Mouse (Mus musculus) thymus, adult 2 months (tissue): ENCODE measurements at regions not wholly inside any gene's neighbourhood (a gene's known extent, or its start where the extent isn't known, plus 50 kb on each side); places are given as distances from the start of the nearest gene placed in this dataset.

Source experiments
- DNase-seq: peaks from one replicate; pipeline ENCODE4 v3.0.0; 2021
- H3K27ac ChIP-seq: fragments of 200-500 bp; 2 replicates; pipeline ENCODE4 v1.5.1; 2012; ENCODE audit warnings: low read length, control low read depth; ENCODE audit not compliant: control insufficient read depth, insufficient read depth
- H3K27me3 ChIP-seq: fragments of 200-500 bp; 2 replicates; pipeline ENCODE4 v1.6.1; 2012; ENCODE audit warnings: mild to moderate bottlenecking, low read length, moderate library complexity, mixed read lengths; ENCODE audit not compliant: control insufficient read depth, insufficient read depth
- H3K36me3 ChIP-seq: fragments of 200-500 bp; 2 replicates; pipeline ENCODE4 v1.6.1; 2012; ENCODE audit warnings: mild to moderate bottlenecking, low read length, moderate library complexity; ENCODE audit not compliant: control insufficient read depth, insufficient read depth
- H3K4me1 ChIP-seq: fragments of 200-500 bp; replicated peaks from 2 replicates; pipeline ENCODE4 v1.6.1; 2012; ENCODE audit warnings: low read length; ENCODE audit not compliant: control insufficient read depth, insufficient read depth
- H3K4me3 ChIP-seq: fragments of 200-500 bp; 2 replicates; pipeline ENCODE4 v1.5.1; 2012; ENCODE audit warnings: mild to moderate bottlenecking, low read length, control low read depth, moderate library complexity; ENCODE audit not compliant: control insufficient read depth, insufficient read depth
- CTCF ChIP-seq: fragments of 200-500 bp; IDR thresholded peaks from 2 replicates; pipeline ENCODE4 v1.5.1; 2012; ENCODE audit warnings: mild to moderate bottlenecking, control low read depth, low read length, moderate library complexity, borderline replicate concordance; ENCODE audit not compliant: control insufficient read depth, poor library complexity, insufficient read depth; ENCODE audit errors: extremely low read depth
- POLR2A ChIP-seq: fragments of 200-500 bp; IDR thresholded peaks from 2 replicates; pipeline ENCODE4 v1.6.1; 2012; ENCODE audit warnings: mild to moderate bottlenecking, low read length, control low read depth, moderate library complexity; ENCODE audit not compliant: control insufficient read depth, poor library complexity, insufficient read depth; ENCODE audit errors: extremely low read depth
- WGBS: fragments of 180-500 bp; shearing (Covaris S2); methylation state at CpG from one replicate; pipeline ENCODE4 v1.1.7; 2018; 5-methylcytosine and 5-hydroxymethylcytosine counted together

- Histone ChIP-seq H3K4me3 (no peak overlapping the region), H3K36me3 (no peaks in the 10 kb centered on the region), H3K27me3 (no peaks in the 10 kb centered on the region), H3K27ac (no peak overlapping the region), H3K4me1 (0 out of 2 replicates have a peak, but pooled peaks cover 3% of the 10 kb centered on the region)
- no peak for DNase-seq
- 99% methylated on average over 3 of the region's 3 CpGs for WGBS
- TF ChIP-seq CTCF: no peak
- TF ChIP-seq POLR2A: no peak
Measured at GRCm38 (mm10) chr10:117579210-117579609, 50.1 kb upstream of the Cpm start.

DNA sequence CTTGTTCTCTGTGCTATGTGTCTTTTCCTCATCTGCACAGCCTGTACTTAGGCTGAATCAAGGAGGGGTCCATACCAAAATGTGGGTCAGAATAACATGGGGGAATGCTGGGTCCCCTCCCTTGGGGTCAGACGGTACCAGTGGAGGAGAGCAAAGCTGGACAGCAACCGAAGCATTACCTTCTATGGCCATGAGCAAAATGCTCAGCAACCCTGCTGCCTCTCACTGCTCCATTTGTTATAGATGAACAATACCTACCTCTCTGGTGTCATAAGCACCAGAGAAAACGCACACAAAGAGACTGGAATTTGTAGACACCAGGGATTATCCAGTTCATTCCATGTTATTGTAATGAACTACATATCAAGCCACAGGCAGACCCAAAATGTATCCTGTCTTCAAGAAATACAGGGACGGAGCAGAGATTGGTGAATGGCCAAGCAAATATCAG is 50.6 kb upstream of the Cpm start:
- 94% methylated on average over 4 of the region's 4 CpGs for WGBS
- H3K36me3 ChIP-seq: no peaks in the 10 kb centered on the region
- TF ChIP-seq POLR2A (no peak), CTCF (no peak)
- H3K4me3 ChIP-seq: no peak overlapping the region
- H3K4me1 ChIP-seq: 0 out of 2 replicates have a peak, but pooled peaks cover 3% of the 10 kb centered on the region
- H3K27ac ChIP-seq: no peak overlapping the region
- DNase-seq: no peak
- no peaks in the 10 kb centered on the region for H3K27me3 ChIP-seq

GRCm38 (mm10) chr10:117577970-117578695 is 51.2 kb upstream of the Cpm start:
- Histone ChIP-seq H3K27ac (no peak overlapping the region), H3K4me1 (0 out of 2 replicates have a peak, but pooled peaks cover 3% of the 10 kb centered on the region)

GRCm38 (mm10) chr10:117576881-117577730 is 52.2 kb upstream of the Cpm start:
- Histone ChIP-seq H3K4me1 (0 out of 2 replicates have a peak, but pooled peaks cover 3% of the 10 kb centered on the region), H3K27ac (no peak overlapping the region), H3K27me3 (0 out of 2 replicates have a peak, but pooled peaks cover 2% of the 10 kb centered on the region), H3K36me3 (no peaks in the 10 kb centered on the region), H3K4me3 (no peak overlapping the region)
- no peak for TF ChIP-seq CTCF
- DNase-seq: no peak
- WGBS: 89% methylated on average over 8 of the region's 8 CpGs

More at GRCm38 (mm10) chr10:117577970-117578695, 51.2 kb upstream of the Cpm start:
- H3K27me3 ChIP-seq: no peaks in the 10 kb centered on the region
- DNase-seq: no peak
- no peaks in the 10 kb centered on the region for H3K36me3 ChIP-seq
- 95% methylated on average over 4 of the region's 4 CpGs for WGBS
- TF ChIP-seq POLR2A: no peak
- no peak for TF ChIP-seq CTCF
- H3K4me3 ChIP-seq: no peak overlapping the region

DNA sequence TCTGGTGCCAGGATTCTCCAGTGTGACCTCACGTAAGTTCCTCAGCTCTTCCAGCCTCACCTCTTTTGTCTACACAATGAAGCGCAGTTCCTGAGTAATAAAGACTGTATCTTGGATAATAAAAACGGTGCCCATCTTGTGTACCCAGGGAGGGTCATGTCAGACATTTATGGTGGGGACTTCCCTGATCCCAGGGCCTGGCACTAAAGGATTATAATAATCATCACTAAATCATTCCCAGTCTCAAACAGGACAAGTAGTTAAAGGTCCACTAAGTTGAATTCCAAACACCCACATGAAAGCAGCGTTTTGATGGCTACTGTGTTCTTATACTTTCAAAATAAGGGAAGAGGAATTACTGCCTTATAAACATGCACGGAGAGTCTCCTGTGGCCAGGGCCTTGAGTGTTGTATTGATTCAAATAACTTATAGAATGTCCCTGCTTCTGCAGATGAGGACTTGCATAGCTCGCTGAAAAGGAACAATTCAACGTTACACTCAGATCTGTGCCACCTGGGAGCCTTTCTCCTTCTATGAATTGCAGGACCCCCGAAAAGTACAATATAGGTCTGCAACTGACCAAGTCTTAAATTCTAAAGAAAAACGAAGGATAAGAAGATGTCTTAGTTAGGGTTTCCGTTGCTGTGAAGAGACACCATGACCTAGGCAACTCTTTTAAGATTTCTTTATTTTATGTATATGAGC is 53.0 kb upstream of the Cpm start:
- H3K4me1 ChIP-seq: peaks cover 5% of the 10 kb centered on the region

GRCm38 (mm10) chr10:117575404-117576153 is 53.7 kb upstream of the Cpm start:
- Histone ChIP-seq H3K4me3 (no peak overlapping the region), H3K27ac (no peak overlapping the region), H3K4me1 (peaks cover 8% of the 10 kb centered on the region), H3K27me3 (peaks cover 6% of the 10 kb centered on the region; the same call in 1 of the 2 replicates), H3K36me3 (no peaks in the 10 kb centered on the region)
- TF ChIP-seq POLR2A: no peak
- no peak for TF ChIP-seq CTCF
- DNase-seq: no peak
- WGBS: 90% methylated on average over 14 of the region's 14 CpGs

More for the DNA sequence above, 53.0 kb upstream of the Cpm start:
- peaks cover 4% of the 10 kb centered on the region; the same call in 1 of the 2 replicates for H3K27me3 ChIP-seq
- DNase-seq: no peak
- no peak overlapping the region for H3K27ac ChIP-seq
- 95% methylated on average over 10 of the region's 10 CpGs for WGBS
- H3K36me3 ChIP-seq: no peaks in the 10 kb centered on the region
- TF ChIP-seq CTCF (no peak), POLR2A (no peak)
- no peak overlapping the region for H3K4me3 ChIP-seq
